Mouse (Mus musculus) right cerebral cortex, postnatal 14 days (tissue): ENCODE measurements at regions not wholly inside any gene's neighbourhood (a gene's known extent, or its start where the extent isn't known, plus 50 kb on each side); places are given as distances from the start of the nearest gene placed in this dataset.

Experiments
- DNase-seq: peaks from one replicate; pipeline ENCODE4 v3.0.0; 2022

GRCm38 (mm10) chr2:172094159-172094558, 50.9 kb upstream of the Cbln4 start:
- DNase-seq: no peak

- DNase-seq: no peak
These were observed 60.8 kb upstream of the Cbln4 start for GRCm38 (mm10) chr2:172103881-172104655.

- no peak for DNase-seq
These were observed 62.0 kb upstream of the Cbln4 start for GRCm38 (mm10) chr2:172105241-172105640.

GRCm38 (mm10) chr2:172110706-172111105, 67.4 kb upstream of the Cbln4 start:
- no peak for DNase-seq

- DNase-seq: no peak
These were observed 70.4 kb upstream of the Cbln4 start for GRCm38 (mm10) chr2:172113639-172114038.

GRCm38 (mm10) chr2:172115604-172116206, 72.4 kb upstream of the Cbln4 start:
- DNase-seq: no peak

GRCm38 (mm10) chr2:172127517-172127916, 84.3 kb upstream of the Cbln4 start:
- DNase-seq: no peak

- DNase-seq: no peak
These were observed 88.0 kb upstream of the Cbln4 start for GRCm38 (mm10) chr2:172131232-172131631.

GRCm38 (mm10) chr2:172132623-172133332, 89.5 kb upstream of the Cbln4 start:
- no peak for DNase-seq

GRCm38 (mm10) chr2:172140080-172140479, 96.8 kb upstream of the Cbln4 start:
- no peak for DNase-seq

- DNase-seq: no peak
These were observed 100.0 kb upstream of the Cbln4 start for GRCm38 (mm10) chr2:172143269-172143668.

GRCm38 (mm10) chr2:172148736-172149135, 99.6 kb upstream of the Mc3r start:
- DNase-seq: no peak

GRCm38 (mm10) chr2:172149734-172150133, 98.6 kb upstream of the Mc3r start:
- DNase-seq: no peak

- no peak for DNase-seq
These were observed 97.4 kb upstream of the Mc3r start for GRCm38 (mm10) chr2:172150898-172151297.

- peak; percentile 14 for DNase-seq
These were observed 88.4 kb upstream of the Mc3r start for GRCm38 (mm10) chr2:172159909-172160308.

GRCm38 (mm10) chr2:172177371-172177770, 70.9 kb upstream of the Mc3r start:
- DNase-seq: no peak

- no peak for DNase-seq
These were observed 69.0 kb upstream of the Mc3r start for GRCm38 (mm10) chr2:172179301-172179700.

- DNase-seq: no peak
These were observed 50.5 kb upstream of the Mc3r start for GRCm38 (mm10) chr2:172197746-172198145.
